ENCODE assay signal across 8 mouse cellular contexts in the genomic region with DNA sequence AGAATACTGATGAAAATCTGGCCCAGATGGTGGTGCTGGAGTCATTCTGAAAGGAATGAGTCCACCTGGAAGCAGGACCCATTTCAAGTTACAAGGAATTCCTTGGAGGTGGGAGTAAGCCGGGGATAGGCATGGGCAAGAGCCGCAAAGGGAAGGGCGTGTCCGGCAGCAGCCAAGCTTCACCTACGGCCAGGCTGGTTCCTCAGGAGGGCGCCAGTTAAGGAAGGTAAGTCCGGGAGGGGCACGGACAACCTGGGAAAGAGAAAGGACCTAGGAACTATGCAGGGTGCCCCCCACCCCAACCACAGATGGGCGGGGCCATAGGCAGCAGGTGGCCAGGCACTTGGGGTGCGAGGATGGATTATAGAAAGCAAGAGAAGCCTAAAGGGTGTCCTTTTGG. TPM values are rescaled to one million over a fixed set of nuclear protein-coding genes. Genes with fewer than 3 reads are reported as not detected.
A peak's percentile ranks its signal among the peaks of the same experiment; 100 is the strongest.
DNase-seq lines count a peak whose midpoint lies in the region; ATAC-seq and TF ChIP-seq lines count a peak whose summit lies in the region.

No protein-coding gene starts in this region.

- peaks cover 29% of the 10 kb centered on the region for H3K4me1 ChIP-seq in erythroblast, embryonic 14.5 days (ENCODE audit: control insufficient read depth)
- H3K4me1 ChIP-seq in hindbrain, embryonic 11.5 days (replicated peaks; ENCODE audit: control insufficient read depth, insufficient read depth, low read length) = peaks cover 2% of the 10 kb centered on the region; the same call in 1 of the 2 replicates
- H3K4me1 ChIP-seq in liver, postnatal 0 days (ENCODE audit: insufficient read depth) = peaks cover 12% of the 10 kb centered on the region
- peaks cover 7% of the 10 kb centered on the region for H3K4me1 ChIP-seq in stomach, embryonic 16.5 days (ENCODE audit: control insufficient read depth, insufficient read depth, low read length)

- H3K27me3 ChIP-seq in erythroblast, embryonic 14.5 days (ENCODE audit: control insufficient read depth) = peaks cover 53% of the 10 kb centered on the region
- H3K27me3 ChIP-seq in C2C12 (ENCODE audit: control insufficient read depth, insufficient read depth, insufficient read length) = peaks cover 11% of the 10 kb centered on the region
- peaks cover 15% of the 10 kb centered on the region for H3K27me3 ChIP-seq in hindbrain, embryonic 11.5 days (ENCODE audit: control insufficient read depth, insufficient read depth, low read length)
- peaks cover 34% of the 10 kb centered on the region for H3K27me3 ChIP-seq in liver, postnatal 0 days (ENCODE audit: insufficient read depth, low read length)
- no peaks in the 10 kb centered on the region for H3K27me3 ChIP-seq in stomach, embryonic 16.5 days (ENCODE audit: control insufficient read depth, insufficient read depth, low read length)

- no peaks in the 10 kb centered on the region for H3K36me3 ChIP-seq in erythroblast, embryonic 14.5 days (ENCODE audit: control insufficient read depth)
- no peaks in the 10 kb centered on the region for H3K36me3 ChIP-seq in C2C12 (ENCODE audit: control insufficient read depth, insufficient read depth)
- H3K36me3 ChIP-seq in hindbrain, embryonic 11.5 days (ENCODE audit: control insufficient read depth, insufficient read depth, low read length) = no peaks in the 10 kb centered on the region
- H3K36me3 ChIP-seq in liver, postnatal 0 days (replicated peaks; ENCODE audit: insufficient read depth, low read length) = no peaks in the 10 kb centered on the region
- no peaks in the 10 kb centered on the region for H3K36me3 ChIP-seq in stomach, embryonic 16.5 days (ENCODE audit: control insufficient read depth, insufficient read depth, low read length)

- 4% methylated on average over 10 of the region's 10 CpGs for WGBS in hindbrain, embryonic 11.5 days
- 3% methylated on average over 10 of the region's 10 CpGs for WGBS in liver, postnatal 0 days (ENCODE audit: insufficient replicate concordance)
- 3% methylated on average over 10 of the region's 10 CpGs for WGBS in stomach, embryonic 16.5 days

- H3K27ac ChIP-seq in hindbrain, embryonic 11.5 days (ENCODE audit: low read depth, low read length) = no peak overlapping the region
- H3K27ac ChIP-seq in liver, postnatal 0 days (ENCODE audit: low read depth) = no peak overlapping the region
- H3K27ac ChIP-seq in stomach, embryonic 16.5 days (ENCODE audit: low read length) = no peak overlapping the region

- H3K4me2 ChIP-seq in hindbrain, embryonic 11.5 days (replicated peaks; ENCODE audit: low read depth, low read length) = peak overlapping the region; percentile 97
- peak overlapping the region; percentile 99 for H3K4me2 ChIP-seq in liver, postnatal 0 days (ENCODE audit: low read depth, low read length)
- peak overlapping the region; percentile 100 for H3K4me2 ChIP-seq in stomach, embryonic 16.5 days (ENCODE audit: low read depth, low read length)

- no peak for TF ChIP-seq CTCF in C2C12 (IDR thresholded peaks at IDR 0.05; ENCODE audit: control insufficient read depth, insufficient read depth, insufficient read length)
- no peak for TF ChIP-seq CTCF in liver, postnatal 0 days (IDR thresholded peaks at IDR 0.05; ENCODE audit: low read depth)

- no peak overlapping the region; the same call in 1 of the 2 replicates for H3K9ac ChIP-seq in hindbrain, embryonic 11.5 days (ENCODE audit: low read depth, low read length)
- H3K9ac ChIP-seq in liver, postnatal 0 days (replicated peaks) = peak overlapping the region; percentile 62
- peak overlapping the region; percentile 82 for H3K9ac ChIP-seq in stomach, embryonic 16.5 days (ENCODE audit: low read length)

- TF ChIP-seq EP300 in liver, postnatal 0 days (IDR thresholded peaks at IDR 0.05; ENCODE audit: low read depth) = no peak

- H3K4me3 ChIP-seq in erythroblast, embryonic 14.5 days (replicated peaks) = peak overlapping the region; percentile 63
- H3K4me3 ChIP-seq in C2C12 (ENCODE audit: insufficient read depth, poor library complexity, severe bottlenecking) = peak overlapping the region; percentile 44
- peak overlapping the region; percentile 66 for H3K4me3 ChIP-seq in hindbrain, embryonic 11.5 days (ENCODE audit: low read depth, low read length)
- peak overlapping the region; percentile 68 for H3K4me3 ChIP-seq in liver, postnatal 0 days (ENCODE audit: low read depth, low read length)
- peak overlapping the region; percentile 82 for H3K4me3 ChIP-seq in stomach, embryonic 16.5 days (replicated peaks; ENCODE audit: low read length)

- peaks cover 10% of the 10 kb centered on the region for H3K9me3 ChIP-seq in erythroblast, embryonic 14.5 days (ENCODE audit: control insufficient read depth, low read length)
- no peaks in the 10 kb centered on the region for H3K9me3 ChIP-seq in hindbrain, embryonic 11.5 days (ENCODE audit: control insufficient read depth, low read length)
- H3K9me3 ChIP-seq in liver, postnatal 0 days (ENCODE audit: low read length) = no peaks in the 10 kb centered on the region
- H3K9me3 ChIP-seq in stomach, embryonic 16.5 days (replicated peaks; ENCODE audit: control insufficient read depth, low read length) = no peaks in the 10 kb centered on the region

- H3K79me2 ChIP-seq in C2C12 (ENCODE audit: control insufficient read depth, insufficient read depth) = no peaks in the 10 kb centered on the region

- no peaks in the 10 kb centered on the region for H3K79me3 ChIP-seq in C2C12 (ENCODE audit: low read depth)

- peak; percentile 56 for DNase-seq in cerebellum, postnatal 10 days
- DNase-seq in hindbrain, embryonic 11.5 days (ENCODE audit: low spot score) = no peak
- DNase-seq in liver, postnatal 0 days = peak; percentile 29

- H3ac ChIP-seq in C2C12 (ENCODE audit: control insufficient read depth, insufficient read length, low read depth) = peak overlapping the region; percentile 85

- no peak for ATAC-seq in erythroblast, adult 5-6 weeks (replicated peaks; ENCODE audit: low FRiP score, poor library complexity, severe bottlenecking)
- no peak for ATAC-seq in hindbrain, embryonic 11.5 days (ENCODE audit: low FRiP score)
- ATAC-seq in liver, postnatal 0 days = no peak
- no peak for ATAC-seq in stomach, embryonic 16.5 days (ENCODE audit: insufficient read depth, low FRiP score)
- ATAC-seq in inflammation-experienced regulatory T-cells, adult 6 months = no peak

TF ChIP-seq in C2C12, 6 proteins besides CTCF, POLR2A, EP300 and RAD21:
- no peak for TF ChIP-seq FOSL1 (IDR thresholded peaks at IDR 0.05; ENCODE audit: insufficient read depth, low read length, poor library complexity, severe bottlenecking)

RNA-seq across cellular contexts. Expression of gene Garnl3, which starts 1.8 kb away (rescaled TPM):
- polyA plus RNA-seq in erythroblast, embryonic 14.5 days (2012) = not detected in 2 replicates
- total RNA-seq in erythroblast, adult 5-6 weeks (2015; ENCODE audit: low replicate concordance) = not detected in 2 replicates
- not detected in 2 replicates for total RNA-seq in erythroblast, adult 5-6 weeks (2017; ENCODE audit: low replicate concordance)
- polyA plus RNA-seq in C2C12 (2012; fragmentation: generic; extraction: Trizol) = 2.6 TPM
- polyA plus RNA-seq in hindbrain, embryonic 11.5 days (2014; fragmentation: Nextera tagmentation; extraction: Ambion mirVana) = 14.3 and 18.5 TPM in 2 replicates
- polyA plus RNA-seq in liver, postnatal 0 days (2015; fragmentation: Nextera tagmentation; extraction: Ambion mirVana) = 0.40 and 0.50 TPM in 2 replicates
- polyA plus RNA-seq in stomach, embryonic 16.5 days (2015; fragmentation: Nextera tagmentation; extraction: Ambion mirVana) = 14.1 and 16.6 TPM in 2 replicates
- polyA plus RNA-seq in inflammation-experienced regulatory T-cells, adult 6 months (2017; shearing (Covaris generic)) = under 1 TPM in 2 of 3 experiments, not detected in 1; 0.18 to 0.44 TPM
